Mouse (Mus musculus) naive thymus-derived CD4-positive, alpha-beta T cell, adult 2 months (primary cell): ENCODE results near the gene Wdr44.
"Not testable (repeated sequence)": the region's sequence is repeated elsewhere in the genome, so short reads cannot be mapped to it uniquely, and the experiment has no call there.

Experiments used
- DNase-seq: peaks from one replicate; pipeline ENCODE4 v3.0.0-alpha.2; 2011; ENCODE audit warnings: low read depth

Wdr44 gene

DNA sequence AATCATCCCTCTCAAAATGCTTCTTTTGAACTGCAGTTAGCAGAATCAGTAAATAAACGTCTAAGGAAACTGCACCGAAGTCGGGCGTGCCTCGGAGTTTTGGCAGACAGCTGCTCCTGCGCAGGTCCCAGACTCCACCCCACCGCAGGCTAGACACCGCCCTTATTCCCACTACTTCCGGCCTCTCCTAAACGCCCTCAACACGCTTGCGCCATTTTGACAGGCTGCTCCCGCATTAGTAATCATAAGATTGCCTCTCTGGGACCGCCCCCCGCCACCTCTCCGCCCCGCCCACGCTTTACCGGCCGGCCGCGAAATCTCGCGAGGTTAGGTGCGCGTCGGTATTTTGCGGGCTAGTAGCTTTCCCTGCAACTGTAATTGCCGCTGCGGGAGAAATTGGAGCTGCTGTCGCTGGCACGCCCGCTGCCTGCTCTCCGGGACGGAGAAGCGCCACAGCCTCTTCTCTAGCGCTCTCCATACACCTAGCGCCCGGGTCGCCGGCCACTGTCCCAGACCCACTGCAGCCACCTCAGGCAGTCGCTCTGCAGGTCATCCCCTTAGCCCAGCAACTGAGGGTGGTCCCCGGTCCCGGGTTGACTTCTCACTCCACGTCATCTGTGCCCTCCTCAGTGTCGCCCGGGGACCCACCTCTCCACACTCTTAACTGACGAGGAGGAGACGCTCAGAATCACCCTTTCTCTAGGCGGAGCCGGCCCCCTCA is at the start of gene Wdr44:
Gene Wdr44 (plus strand): TSS at position 330 of the 721 bp plus-strand sequence.
- DNase-seq, result peak; percentile 95

DNA sequence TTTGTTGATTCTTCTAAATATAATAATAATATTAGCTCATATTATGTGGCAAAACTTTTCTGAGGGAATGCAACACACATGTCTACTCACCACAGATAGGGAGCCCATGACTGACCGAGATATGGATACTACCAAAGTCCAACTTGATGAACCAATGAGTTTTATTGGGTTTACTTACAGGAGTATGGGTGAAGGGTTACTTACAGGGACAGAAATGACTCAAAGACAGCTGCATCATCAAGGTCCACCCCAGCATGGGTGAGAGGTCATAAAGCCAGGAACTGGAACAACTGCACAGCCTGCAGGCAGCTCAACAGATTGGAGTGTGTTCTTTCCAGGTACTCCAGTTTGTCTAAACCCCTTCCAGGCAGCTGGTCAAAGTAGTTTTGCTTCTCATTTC is 44.5 kb upstream of the Wdr44 start:
- no peak for DNase-seq

DNA sequence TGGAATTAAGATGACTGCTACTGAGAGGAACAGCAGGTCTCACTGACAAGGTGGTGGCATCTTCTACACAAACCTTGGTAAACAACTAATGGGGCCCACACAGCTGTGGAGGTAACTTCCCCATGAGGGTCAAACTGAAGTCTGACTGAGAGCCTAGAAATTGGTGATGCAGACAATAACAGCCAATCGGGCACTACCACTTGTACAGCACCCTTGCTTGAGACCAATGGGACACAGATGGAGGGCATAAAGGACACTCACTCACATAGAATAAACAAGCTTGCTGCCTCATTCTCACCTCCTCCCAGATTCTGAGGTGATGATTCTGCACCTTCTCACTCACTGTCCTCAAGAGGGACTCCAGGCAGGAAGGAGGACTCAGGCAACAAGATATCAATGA is 30.6 kb upstream of the Wdr44 start:
- DNase-seq, result no peak

DNA sequence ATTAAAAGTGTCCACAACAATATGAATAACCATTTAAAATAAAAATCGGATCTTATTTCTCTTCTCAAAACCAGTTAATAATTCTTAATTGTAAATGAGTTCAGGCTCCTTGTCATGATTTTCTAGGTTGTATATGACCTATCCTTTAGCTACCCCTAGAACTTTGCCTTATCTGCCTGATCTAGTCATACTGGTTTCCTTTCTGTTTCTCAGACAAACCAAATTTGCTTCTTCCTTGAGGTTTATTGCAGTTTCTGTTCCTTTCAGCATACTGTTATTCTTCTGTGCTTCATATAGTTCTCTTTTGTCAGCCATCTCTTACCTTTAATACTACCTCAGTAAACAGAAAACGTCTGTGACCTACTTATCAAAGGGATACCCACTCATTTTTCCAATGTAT is 19.7 kb upstream of the Wdr44 start:
- peak; percentile 41 for DNase-seq

DNA sequence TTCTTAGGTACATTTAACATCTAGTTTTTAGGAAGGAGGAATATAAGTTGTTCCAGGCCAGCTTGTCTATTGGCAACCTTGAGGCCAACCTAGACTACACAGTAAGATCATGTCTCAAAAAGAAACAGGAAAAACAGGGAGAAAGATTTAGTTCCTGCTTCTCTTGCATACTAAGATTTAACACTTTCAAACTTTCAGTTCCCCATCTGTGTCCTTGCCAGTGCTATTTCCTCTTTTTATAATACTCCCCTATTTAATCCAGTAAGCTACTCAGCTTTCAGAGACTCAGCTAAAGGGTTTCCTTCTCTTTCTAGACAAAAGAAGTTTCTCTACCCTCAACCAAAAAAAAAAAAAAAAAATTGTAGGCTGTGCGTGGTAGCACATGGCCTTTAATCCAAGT is 17.4 kb upstream of the Wdr44 start:
- DNase-seq, result no peak

DNA sequence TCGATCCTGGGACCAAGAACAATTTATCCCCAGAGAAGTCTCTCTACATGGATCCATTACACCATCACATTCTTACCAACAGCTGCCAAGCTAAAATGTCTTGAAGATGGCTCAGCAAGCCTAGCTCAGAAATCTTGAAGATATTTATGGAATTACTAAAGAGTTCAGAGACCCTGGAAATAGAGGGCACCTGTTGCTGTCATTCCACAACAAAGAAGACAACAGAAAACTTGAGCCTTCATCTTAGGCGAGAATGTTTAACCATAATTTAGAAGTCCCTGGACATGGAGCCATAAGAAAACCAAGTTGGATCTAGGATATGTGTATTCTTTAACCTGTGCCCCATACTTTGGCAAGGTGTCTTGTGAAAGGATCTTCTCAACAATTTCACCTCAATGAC is 16.3 kb upstream of the Wdr44 start:
- DNase-seq, result no peak

DNA sequence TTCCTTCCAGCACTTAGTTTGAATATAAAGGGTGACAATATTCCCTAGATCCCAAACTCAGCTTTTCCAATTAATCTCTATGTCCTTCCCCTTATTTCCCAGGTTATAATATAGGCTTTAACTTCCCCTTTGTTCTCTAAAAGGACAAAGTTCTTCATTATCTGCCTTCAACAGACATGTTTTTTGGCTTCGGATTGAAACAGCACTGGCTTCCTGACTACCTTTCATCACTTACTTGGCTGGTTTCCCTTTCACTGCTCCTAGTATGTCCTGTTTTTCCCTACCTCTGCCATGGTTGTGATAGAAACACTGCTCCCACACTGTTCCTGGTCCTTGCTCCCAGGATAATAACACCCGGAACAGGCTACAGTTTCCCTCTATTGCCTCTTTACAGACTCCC is 15.3 kb upstream of the Wdr44 start:
- DNase-seq, result no peak

DNA sequence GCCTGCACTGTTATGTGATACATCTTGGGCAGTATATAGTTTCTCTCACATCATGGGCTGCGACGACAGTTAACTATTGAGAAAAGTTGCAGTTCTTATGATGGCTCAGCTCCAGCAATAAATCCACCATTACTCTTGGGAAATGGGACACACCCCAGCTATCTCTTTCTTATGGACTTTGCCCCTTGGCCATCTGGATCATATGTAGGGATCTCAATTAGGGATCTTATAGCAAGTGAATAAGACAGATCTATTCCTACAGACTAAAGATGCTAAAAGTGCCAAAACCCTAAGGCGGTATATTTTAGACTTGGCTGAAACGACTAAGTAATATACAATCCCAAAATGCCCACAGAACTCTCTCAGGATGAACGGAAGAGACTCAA is 522 bp upstream of the Wdr44 start:
- DNase-seq, result no peak

DNA sequence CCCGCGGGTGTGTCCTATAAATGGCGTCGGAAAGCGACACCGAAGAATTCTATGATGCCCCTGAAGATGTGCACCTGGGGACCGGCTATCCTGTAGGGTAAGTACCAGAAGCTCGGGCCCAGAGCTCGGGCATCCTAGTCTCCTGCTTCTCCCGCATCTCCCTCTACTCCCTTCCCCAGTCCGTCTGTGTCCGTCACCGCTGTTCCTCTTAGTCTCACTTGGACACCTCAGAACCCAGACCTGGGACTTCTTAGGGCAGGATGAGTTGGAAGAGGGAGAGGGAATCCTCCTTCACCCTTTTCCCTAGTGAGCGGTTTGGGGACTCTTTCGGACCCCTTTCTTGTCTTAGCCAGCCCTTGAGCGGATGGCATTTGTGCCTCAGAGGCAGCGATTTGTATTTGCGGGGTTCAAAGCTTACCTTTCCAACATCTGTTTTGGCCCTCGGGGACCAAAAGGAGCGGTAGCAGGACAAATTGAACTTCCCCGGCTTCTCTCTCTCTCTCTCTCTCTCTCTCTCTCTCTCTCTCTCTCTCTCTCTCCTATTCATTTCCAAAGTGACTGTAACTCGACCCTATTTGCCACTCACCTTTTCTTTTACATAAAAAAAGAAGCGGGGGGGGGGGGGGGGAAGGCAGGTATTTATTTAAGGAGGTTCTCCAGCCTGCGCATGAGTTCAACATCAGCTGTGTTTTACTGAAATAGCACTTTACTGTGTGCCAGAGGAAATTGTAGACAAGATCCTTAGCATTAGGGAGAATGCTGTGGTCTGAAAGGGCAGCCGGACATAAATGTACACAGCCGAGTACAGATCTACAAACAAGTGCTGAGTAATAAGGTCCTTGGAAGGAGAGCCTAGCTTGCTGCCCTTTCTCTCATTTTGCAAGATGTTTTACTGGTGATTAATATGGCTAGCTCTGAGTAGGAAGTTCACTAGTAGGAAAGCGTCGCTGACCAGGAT is 871 bp downstream of the Wdr44 start:
- no peak for DNase-seq

DNA sequence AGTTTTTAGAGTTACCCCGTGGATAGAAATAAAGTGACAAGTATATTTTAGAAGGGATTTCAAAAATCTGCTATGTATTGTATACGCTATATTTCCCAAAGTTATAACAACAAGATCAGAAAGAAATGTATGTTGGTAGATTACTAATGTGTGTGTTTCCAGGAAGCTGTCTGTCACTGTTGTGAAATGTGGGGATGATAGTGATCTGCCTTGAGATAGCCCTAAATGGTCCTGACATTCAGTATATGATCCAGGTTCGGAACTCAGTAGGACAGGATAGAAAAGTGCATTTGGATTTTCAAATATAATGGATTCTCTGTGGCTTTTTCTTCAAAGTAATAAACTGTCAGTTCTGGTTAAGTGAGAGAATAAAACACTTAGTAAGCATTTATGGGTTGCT is 1.7 kb downstream of the Wdr44 start:
- no peak for DNase-seq

DNA sequence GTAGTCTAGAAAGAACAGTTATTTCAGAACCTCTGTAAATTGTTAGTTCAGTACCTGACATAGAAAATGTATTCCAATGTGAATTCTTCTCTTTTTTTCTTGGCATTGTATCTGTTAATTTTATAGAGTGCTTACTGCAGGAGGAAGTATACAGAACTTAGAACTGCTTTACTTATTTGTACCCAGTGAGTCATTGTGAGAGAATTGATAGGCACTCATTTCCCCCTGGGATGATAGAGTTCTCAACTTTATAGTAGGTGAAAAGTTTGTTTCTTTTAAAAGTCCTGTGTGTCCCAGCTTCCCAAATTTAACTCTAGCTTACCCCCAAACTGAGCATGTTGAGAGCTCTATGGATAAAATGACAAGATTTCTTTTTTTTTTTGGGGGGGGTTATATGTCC is 2.3 kb downstream of the Wdr44 start:
- DNase-seq, result no peak

DNA sequence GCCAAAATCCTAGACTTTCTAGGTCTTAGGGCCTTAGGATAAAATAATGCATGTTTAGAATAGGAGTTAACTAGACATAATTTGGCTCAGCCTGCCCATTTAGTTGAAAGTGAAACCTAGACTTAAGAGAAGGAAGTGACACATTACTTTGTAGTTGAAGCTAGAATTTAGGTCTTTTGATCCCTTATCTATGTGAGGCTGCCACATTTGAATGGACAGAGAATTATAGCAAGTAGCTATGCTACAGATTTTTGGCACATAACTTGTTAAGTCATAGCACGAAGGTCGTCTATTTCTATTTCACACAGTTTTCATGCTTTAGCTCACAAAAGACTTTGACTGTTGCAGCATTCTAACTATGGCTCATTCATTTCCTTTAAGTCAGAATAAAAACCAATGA is 4.5 kb downstream of the Wdr44 start:
- peak; percentile 53 for DNase-seq

DNA sequence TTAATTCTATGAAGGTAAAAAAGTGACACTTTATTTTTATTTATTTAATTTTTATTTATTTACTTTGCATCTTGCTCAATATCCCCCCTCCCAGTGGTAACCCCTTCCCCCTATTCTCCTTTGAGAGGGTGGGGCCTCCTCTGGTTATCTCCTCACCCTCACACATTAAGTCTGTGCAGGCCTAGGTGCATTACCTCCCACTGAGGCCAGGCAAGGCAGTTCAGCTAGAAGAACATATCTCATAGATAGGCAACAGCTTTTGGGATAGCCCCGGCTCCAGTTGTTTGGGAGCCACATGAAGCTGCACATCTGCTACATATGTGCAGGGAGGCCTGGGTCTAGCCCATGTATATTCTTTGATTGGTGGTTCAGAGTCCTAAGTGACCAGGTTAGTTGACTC is 6.2 kb downstream of the Wdr44 start:
- DNase-seq, result no peak

DNA sequence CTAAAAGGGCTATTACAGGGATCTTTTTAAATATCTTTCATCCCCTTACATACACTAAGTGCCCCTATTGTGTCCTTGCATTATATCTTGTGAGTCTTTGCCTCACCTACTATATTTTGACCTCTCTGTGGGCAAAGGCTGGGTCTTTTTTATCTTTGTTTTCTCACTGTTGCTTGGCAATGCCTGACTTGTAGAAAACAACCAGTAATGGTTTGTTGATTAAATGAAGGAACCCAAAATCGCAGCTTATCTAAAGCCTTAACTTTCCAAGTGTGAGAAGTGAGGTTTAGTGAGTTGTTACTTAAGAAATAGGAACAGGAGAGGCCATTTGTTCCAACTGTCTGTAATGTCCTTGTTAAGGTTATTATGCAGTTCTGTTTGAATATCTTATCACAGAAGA is 24.4 kb downstream of the Wdr44 start:
- no peak for DNase-seq

DNA sequence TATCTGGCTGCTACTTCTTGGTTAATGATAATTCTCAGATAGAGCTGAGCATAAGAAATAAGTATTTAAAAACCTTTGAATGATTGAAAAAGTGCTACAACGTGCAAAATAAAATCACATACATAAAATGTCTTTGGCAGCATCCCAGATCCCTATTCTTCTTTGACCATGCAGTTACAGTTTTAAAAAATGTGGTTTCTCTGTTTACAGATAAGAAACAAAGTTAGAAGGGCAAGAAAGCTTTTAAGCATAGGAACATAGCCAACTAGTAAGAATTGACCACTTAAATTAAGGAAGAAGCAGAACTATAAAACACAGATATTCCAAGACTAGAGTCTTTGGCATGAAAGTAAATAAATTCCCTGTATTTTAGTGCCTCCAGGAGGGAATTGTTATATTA is 34.6 kb downstream of the Wdr44 start:
- DNase-seq, result no peak

DNA sequence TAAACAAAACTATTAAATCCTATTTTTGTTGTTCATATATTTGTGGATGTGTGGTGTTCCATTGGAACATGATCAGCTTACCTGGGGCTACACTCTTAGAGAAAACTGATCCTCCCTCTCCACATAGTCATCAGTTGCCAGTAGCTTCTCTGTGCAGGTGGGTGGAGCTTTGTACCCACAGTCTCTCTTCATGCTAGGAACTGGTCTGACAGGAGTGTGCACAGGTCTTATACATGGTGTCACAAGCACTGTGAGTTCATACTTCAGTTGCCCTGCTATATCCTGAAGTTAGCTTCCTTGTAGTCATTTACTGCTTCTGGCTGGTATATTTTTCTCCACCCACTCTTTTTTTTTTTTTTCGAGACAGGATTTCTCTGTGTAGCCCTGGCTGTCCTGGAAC is 61.8 kb downstream of the Wdr44 start:
- no peak for DNase-seq

DNA sequence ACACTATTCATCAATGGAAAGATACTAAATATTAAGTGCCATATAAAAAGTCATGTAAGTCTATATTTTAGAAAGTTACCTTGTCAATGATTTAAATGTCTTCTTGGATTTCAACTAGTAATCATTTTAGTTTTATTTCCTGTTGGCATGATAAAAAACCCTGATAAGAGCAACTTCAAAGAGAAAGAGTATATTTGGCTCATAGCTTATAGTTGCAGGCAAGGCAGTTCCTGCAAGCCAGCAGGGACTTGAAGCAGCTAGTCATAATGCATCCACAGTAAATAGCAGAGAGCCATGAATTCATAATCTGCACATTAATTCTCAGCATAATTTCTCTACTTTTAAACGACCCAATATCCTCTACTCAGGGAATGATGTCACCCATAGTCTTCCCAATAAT is 75.0 kb downstream of the Wdr44 start:
- DNase-seq, result peak; percentile 2

DNA sequence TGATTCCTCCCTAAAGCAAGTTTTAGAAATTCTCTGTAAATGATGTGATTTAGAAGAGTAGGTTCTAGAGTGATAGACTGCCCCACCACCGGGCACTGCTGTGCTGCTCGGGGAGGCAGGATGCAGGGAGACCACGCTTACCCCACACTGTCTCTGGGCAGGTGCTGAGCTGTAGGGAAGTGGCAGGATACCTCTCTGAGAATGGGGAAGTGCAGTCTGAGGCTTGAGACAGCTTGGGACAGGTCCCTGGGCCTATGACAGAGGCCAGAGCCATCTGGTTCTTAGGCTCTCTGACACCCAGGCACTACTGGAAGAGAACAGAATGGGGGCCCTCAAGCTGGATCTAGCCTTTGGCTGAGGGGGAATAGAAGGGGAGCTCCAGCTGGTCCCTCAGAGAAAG is 114.3 kb downstream of the Wdr44 start:
- no peak for DNase-seq

DNA sequence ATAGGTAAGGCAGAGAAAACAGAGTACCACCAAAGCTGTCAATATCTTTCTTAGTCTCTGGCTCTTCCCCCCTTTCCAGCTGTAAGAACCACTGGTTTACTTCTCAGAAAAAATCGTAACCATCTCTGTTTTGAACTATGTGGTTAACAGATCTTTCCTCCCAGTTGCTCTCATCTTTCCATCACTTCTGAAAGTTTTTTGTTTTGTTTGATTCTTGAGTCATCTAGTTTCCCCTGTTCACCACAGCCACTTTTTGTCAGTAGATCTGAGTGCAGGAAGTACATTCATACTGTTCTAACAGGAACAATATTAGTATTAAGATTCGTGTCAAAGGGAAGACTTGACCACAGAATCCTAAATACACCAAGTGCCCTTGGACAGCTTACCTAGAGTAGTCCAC is 117.5 kb downstream of the Wdr44 start:
- DNase-seq, result peak; percentile 48

DNA sequence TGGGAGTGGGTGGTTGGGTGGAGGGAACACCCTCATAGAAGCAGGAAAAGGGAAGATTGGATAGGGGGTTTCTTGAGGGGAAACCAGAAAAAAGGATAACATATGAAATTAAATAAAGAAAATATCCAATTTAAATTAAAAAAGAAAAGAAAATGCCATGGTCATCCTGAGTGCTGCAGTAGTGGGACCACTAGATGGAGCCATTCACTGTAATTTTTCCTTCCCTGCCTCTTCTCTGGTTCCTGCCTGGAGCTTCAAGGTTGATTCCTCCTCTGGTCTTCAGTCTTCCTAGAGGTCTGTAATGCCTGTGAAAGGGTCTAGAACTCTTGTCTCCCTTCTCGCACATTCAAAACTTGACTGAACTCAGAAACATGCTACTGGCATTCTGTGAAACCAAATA is 120.4 kb downstream of the Wdr44 start:
- not testable (repeated sequence) for DNase-seq

DNA sequence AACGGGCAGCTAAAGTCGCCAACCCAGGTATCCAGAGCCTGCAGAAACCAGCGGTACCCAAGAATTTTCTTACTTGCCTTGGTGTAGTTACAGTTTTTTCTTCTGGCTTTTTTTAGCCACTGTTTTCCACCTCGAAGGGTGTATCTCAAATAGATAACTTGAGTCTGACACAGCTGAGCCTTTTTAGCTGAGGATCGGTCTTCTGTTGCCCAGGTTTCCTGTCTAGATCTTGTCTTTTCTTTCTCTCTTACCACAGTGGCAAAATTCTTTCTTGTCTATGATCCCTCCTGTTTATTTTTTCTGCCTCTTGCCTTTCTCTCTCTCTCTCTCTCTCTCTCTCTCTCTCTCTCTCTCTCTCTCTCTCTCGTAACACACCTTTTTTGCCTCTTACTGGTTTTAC is 130.0 kb downstream of the Wdr44 start:
- not testable (repeated sequence) for DNase-seq

DNA sequence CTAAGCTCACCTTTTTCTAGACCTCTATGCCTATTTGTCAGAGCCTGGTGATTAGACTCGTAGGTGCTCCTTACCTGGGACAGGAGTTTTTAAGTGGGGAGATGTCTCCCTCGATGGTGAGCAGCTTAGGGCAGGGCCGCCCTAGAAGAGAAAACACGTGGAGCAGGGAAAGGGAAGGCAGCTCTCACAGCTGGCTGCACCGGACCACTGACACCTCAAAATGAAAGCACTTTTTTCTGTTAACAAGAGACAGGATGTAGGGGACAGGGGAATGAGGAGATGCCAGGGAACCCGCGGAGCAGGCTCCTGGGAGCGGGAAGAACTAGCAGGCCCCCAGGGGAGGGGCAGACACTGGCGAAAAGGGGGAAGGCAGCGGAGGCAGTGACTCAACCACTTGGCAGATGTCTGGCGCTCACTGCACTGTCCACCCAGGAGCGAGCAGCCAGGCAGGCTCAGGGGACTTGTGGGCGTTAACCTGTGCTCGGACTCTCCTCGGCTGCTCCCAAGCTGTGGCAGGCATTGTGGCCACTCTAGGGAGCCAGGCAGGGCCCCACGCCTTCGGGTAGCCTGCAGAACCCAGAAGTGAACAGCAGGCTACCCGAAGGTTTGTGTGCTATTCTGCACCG is 130.7 kb downstream of the Wdr44 start:
- DNase-seq, result no peak

DNA sequence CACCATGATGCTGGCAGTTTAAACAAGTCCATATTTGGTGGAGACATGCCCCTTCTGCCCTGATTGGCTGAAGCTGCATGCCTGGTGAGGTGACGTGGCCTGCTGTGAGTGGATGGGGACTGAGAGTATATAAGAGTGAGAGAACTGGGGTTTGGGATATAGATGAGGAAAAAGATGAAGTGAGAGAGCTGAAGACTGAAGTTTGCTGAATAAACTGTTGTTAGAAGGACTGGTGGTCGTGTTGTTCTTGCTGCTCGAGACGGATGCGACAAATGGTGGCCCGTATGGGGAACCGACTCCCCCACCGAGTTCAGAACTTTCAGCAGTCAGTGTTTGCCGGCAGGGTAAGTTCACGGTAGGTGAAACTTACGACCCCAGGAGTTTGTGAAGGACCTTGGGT is 140.9 kb downstream of the Wdr44 start:
- DNase-seq, result not testable (repeated sequence)
